Mouse (Mus musculus) heart, embryonic 11.5 days (tissue): ENCODE measurements around the gene Tigit. TPM values are rescaled to one million over a fixed set of nuclear protein-coding genes. Genes with fewer than 3 reads are reported as not detected.

ENCODE experiments used
- ATAC-seq: fragments of 200-750 bp; cut with Nextera tagmentation; replicated peaks from 2 replicates; pipeline ENCODE4 v1.8.0; 2017; ENCODE audit warnings: moderate library complexity; ENCODE audit not compliant: insufficient number of reproducible peaks, low FRiP score, low TSS enrichment
- H3K27ac ChIP-seq: fragments of 300-500 bp; sonication (generic); 2 replicates; pipeline ENCODE4 v1.5.1; 2014; ENCODE audit warnings: mild to moderate bottlenecking, low read depth, low read length
- H3K27me3 ChIP-seq: fragments of 300-500 bp; sonication (generic); 2 replicates; pipeline ENCODE4 v1.6.1; 2014; ENCODE audit warnings: mild to moderate bottlenecking, low read length, mixed read lengths; ENCODE audit not compliant: control insufficient read depth, insufficient read depth
- H3K36me3 ChIP-seq: fragments of 300-500 bp; sonication (generic); 2 replicates; pipeline ENCODE4 v1.6.1; 2014; ENCODE audit warnings: mild to moderate bottlenecking, low read length, moderate library complexity, mixed read lengths; ENCODE audit not compliant: control insufficient read depth, insufficient read depth
- H3K4me1 ChIP-seq: fragments of 300-500 bp; sonication (generic); 2 replicates; pipeline ENCODE4 v1.6.1; 2014; ENCODE audit warnings: low read length; ENCODE audit not compliant: control insufficient read depth, insufficient read depth
- H3K4me2 ChIP-seq: fragments of 300-500 bp; sonication (generic); 2 replicates; pipeline ENCODE4 v1.6.1; 2014; ENCODE audit warnings: mild to moderate bottlenecking, moderate library complexity
- H3K4me3 ChIP-seq: fragments of 300-500 bp; sonication (generic); 2 replicates; pipeline ENCODE4 v1.5.1; 2014; ENCODE audit warnings: low read depth, low read length
- H3K9ac ChIP-seq: fragments of 300-500 bp; sonication (generic); 2 replicates; pipeline ENCODE4 v1.6.1; 2014; ENCODE audit warnings: mild to moderate bottlenecking, low read depth, low read length, moderate library complexity
- H3K9me3 ChIP-seq: fragments of 300-500 bp; sonication (generic); replicated peaks from 2 replicates; pipeline ENCODE4 v1.6.1; 2016; ENCODE audit warnings: low read length; ENCODE audit not compliant: control insufficient read depth
- WGBS: fragments of 180-500 bp; shearing (Covaris S2); extraction: QIAGEN DNeasy Blood & Tissue Kit; methylation state at CpG from one replicate; pipeline ENCODE4 v1.1.7; 2014; ENCODE audit not compliant: insufficient replicate concordance; 5-methylcytosine and 5-hydroxymethylcytosine counted together
- microRNA counts: library from miRNA; unstranded; fragments of <30 nt; microRNA quantifications from one replicate; lab custom pipeline; 2015
- microRNA-seq: library from miRNA; unstranded; fragments of <30 nt; microRNA quantifications from one replicate; pipeline ENCODE4, GENCODE M21; 2016; ENCODE audit warnings: borderline number of aligned reads
- polyA plus RNA-seq: library from polyadenylated mRNA; unstranded; fragments of >200 nt; fragmentation: Nextera tagmentation; extraction: Ambion mirVana; gene quantifications from 2 replicates; pipeline ENCODE4 v1.2.1, GENCODE M21; 2014

Tigit gene
- polyA plus RNA-seq, 1 experiment from 2014 or later: not detected

- H3K4me1 ChIP-seq: 0 out of 2 replicates have a peak, but pooled peaks cover 3% of the 10 kb centered on the region
- H3K36me3 ChIP-seq: peaks cover 5% of the 10 kb centered on the region; the same call in 1 of the 2 replicates
- no peaks in the 10 kb centered on the region for H3K9me3 ChIP-seq
- H3K9ac ChIP-seq: no peak overlapping the region
- no peak overlapping the region for H3K4me2 ChIP-seq
- 50% methylated on average over 4 of the region's 4 CpGs for WGBS
- H3K27me3 ChIP-seq: no peaks in the 10 kb centered on the region
- H3K27ac ChIP-seq: no peak overlapping the region
- no peak for ATAC-seq
- H3K4me3 ChIP-seq: no peak overlapping the region
Observed at GRCm38 (mm10) chr16:43604399-43605013, 59.4 kb downstream of the Tigit start.

DNA sequence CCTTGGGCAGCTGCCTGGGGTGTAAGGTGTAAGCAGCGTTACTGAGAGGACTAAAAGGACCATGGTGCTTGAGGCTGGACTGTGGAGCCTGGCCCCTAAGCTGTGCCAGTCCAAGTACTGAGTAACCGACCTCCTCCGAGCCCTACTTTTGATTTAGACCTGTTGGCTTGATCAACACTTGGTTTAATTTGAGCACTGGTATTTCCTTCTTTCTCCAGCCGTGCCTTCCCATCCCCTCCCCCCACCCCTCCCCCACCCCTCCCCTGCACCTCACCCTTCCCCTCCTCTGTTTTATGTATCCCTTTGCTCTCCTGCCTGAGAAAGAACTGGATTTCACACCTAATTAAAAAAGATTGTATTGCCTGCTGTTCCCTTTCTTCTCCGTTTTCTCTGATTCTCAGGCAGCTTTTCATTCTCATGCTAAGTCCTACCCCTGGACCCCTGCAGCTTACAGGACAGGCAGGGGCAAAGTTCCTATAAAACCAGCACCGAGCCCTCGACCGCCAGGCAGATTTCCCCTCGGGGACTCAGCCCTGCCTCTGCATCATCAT is 60.3 kb downstream of the Tigit start:
- H3K27ac ChIP-seq: no peak overlapping the region
- no peak for ATAC-seq
- 23% methylated on average over 9 of the region's 9 CpGs for WGBS
- H3K9ac ChIP-seq: no peak overlapping the region
- H3K27me3 ChIP-seq: no peaks in the 10 kb centered on the region
- H3K4me2 ChIP-seq: no peak overlapping the region
- H3K4me3 ChIP-seq: no peak overlapping the region
- H3K9me3 ChIP-seq: no peaks in the 10 kb centered on the region
- 0 out of 2 replicates have a peak, but pooled peaks cover 3% of the 10 kb centered on the region for H3K4me1 ChIP-seq
- H3K36me3 ChIP-seq: peaks cover 5% of the 10 kb centered on the region; the same call in 1 of the 2 replicates

DNA sequence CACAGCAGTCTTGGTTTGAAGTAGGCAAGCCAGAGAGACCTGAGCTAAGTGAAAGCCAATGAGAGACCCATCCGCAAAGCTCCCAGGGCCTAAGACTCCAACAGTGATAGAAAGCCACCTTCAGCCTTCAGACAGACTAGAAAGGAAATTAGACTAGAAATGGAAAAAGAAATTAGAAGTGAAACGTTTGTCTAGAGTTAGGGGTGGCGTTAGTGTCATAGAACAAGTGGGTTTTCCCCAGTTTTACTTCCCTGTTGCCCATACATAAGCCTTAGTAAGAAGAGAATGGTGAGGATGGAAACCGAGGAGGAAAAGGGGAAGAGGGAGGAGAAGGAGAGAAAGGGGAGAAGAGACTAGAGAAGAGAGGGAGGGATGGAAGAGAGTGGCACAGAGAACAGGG is 61.4 kb downstream of the Tigit start:
- no peaks in the 10 kb centered on the region for H3K27me3 ChIP-seq
- peaks cover 3% of the 10 kb centered on the region; the same call in 1 of the 2 replicates for H3K36me3 ChIP-seq
- no peaks in the 10 kb centered on the region for H3K9me3 ChIP-seq
- no peak overlapping the region for H3K4me2 ChIP-seq
- no peak for ATAC-seq
- no peak overlapping the region for H3K4me3 ChIP-seq
- H3K27ac ChIP-seq: no peak overlapping the region
- H3K4me1 ChIP-seq: peaks cover 5% of the 10 kb centered on the region; the same call in 1 of the 2 replicates
- H3K9ac ChIP-seq: no peak overlapping the region
- WGBS: 78% methylated on average over 4 of the region's 4 CpGs

GRCm38 (mm10) chr16:43599707-43600106 is 64.2 kb downstream of the Tigit start:
- no peak for ATAC-seq
- Histone ChIP-seq H3K4me3 (no peak overlapping the region), H3K27ac (no peak overlapping the region), H3K9me3 (no peaks in the 10 kb centered on the region), H3K9ac (no peak overlapping the region), H3K27me3 (no peaks in the 10 kb centered on the region), H3K4me1 (peaks cover 10% of the 10 kb centered on the region; the same call in 1 of the 2 replicates), H3K4me2 (no peak overlapping the region), H3K36me3 (no peaks in the 10 kb centered on the region)
- WGBS: 70% methylated on average over 2 of the region's 2 CpGs

MicroRNAs encoded within 50 kb of the gene (microRNA counts, 519-probe panel; counts per million panel counts)
- microRNA mmu-miR-568 (lab: Ali Mortazavi, UCI): 32.2 counts per million

Small RNA genes lying within 50 kb of the gene (microRNA-seq; reads per million reads assigned to microRNA genes)
- not detected for gene Mir568

Other genes starting within 250 kb of the Tigit start
- gene Drd3, start 89.9 kb upstream of the Tigit start, polyA plus RNA-seq: not detected in 2 replicates
- 9.2 and 10.2 TPM in 2 replicates for gene Ccdc191, start 225.7 kb upstream of the Tigit start, polyA plus RNA-seq